Mouse (Mus musculus): ENCODE measurements around the gene Bricd5.

Bricd5 gene

DNA sequence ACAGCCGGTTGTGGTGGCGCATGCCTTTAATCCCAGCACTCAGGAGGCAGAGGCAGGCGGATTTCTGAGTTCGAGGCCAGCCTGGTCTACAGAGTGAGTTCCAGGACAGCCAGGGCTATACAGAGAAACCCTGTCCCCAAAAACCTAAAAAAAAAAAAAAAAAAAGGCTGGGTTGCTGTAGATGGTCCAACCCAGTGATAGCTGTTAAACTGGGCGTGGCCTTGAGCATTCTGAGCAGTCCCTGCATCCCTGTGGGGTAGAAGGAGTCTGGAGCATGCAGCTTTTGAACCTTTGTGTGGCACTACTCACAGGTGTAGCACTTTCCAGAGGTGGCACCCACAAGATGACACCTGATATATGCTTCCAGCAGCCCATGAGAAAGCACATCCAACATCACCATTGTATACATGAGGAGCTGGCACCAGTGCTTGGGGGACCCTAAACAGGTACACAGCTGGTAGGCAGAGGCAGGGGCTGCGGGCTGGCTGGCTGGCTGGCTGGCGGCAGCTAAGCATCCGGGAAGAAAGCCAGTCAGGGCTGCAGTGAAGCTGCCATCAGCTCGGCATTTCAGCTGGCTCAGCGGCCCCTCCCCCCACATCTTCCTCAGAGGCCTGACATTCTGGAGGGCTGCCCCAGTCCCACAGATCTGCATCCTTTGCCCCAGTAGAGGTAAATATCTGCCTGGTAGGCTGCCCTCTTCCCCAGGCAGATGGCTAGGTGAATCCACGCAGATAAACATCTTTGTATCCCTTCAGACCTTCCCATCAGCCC, 11.6 kb downstream of the Bricd5 start:
- no peak for DNase-seq

DNA sequence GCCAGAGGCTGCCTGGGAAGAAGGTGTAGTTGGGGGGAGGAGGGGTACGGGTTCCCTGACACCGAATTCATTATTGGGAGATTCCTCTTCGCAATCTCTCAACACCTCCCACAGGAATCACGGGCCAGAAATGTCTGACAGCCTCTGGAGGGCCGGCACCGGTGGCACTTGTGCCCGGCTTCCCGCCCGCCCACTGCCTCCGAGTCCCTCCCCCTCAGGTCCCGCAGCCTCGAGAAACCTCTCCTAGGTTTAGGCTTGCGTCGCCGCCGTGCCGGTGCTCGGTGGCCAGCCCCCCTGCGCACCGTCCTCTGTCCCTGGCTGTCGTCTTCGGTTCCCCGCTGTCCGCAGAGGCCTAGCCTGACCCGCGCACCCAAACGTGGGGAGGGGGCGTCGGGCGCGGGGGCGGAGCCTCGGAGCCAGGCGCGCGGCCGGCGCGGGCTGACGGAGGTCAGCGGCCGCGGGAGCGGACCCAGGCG, 14.5 kb downstream of the Bricd5 start, which contains the start of gene Caskin1:
Caskin1 (plus strand) TSS at position 416 of the 476 bp plus-strand sequence.
- DNase-seq: peak; percentile 80

DNA sequence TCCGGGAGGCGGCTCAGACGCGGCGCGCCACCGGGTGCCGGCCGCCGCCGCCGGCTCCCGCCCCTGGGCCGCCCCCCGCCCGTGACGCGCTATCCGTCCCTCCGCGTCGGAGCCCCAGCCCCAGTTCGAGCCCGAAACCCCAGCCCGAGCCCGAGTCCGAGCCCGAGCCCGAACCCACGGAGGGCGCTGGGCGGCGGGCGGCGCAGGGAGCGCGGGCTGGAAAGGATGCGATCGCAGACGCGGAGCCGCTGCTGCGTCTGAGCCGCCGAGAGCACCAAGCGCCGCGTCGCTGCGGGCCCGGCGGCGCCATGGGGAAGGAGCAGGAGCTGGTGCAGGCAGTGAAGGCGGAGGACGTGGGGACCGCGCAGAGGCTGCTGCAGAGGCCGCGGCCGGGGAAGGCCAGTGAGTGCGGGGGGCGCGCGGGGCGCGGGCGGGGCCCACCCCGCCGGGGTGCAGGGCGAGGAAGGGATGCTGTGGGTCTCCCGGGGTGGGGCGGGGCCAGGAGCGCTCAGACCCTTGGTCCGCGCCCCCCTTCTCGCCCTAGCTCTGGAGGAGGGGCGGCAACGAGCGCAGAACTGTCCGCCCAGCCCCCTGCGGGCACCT, 15.1 kb downstream of the Bricd5 start:
- peak; percentile 76 for DNase-seq

DNA sequence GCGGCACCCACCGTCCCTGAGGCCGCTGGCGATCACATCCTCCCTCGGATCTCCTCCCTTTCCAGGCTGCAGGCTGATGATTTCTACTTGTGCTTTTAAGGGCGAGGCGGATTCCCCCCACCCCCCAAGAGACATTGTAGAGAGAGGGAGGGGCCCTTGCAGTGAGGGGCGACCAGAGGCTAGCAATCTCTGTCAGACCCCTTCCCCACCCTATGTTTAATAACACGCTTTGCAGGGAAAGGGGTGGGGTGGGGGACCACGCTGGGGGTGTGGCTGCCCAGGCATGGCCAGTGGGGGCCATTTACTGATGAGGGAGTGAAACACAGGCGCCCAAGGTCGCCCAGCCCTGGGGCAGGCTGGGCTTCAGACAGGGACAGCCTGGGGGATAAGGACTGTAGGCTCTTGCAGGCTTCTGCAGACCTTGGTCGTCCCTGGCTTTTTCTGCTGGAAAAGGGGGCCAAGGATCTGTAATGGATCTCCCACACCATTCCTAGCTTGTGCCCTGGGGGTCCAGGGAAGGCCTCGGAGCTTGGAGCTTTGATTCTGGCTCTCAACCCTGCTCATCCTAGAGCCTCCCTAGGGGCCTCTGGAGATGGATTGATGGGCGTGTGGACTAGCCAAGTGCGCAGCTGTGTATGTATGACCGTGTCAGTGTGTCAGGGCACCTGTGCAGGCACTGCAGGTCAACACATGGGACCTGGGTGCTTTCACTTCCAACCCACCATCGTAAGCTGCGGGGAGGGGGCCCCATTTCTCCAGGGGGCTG, 15.8 kb downstream of the Bricd5 start:
- DNase-seq: no peak

DNA sequence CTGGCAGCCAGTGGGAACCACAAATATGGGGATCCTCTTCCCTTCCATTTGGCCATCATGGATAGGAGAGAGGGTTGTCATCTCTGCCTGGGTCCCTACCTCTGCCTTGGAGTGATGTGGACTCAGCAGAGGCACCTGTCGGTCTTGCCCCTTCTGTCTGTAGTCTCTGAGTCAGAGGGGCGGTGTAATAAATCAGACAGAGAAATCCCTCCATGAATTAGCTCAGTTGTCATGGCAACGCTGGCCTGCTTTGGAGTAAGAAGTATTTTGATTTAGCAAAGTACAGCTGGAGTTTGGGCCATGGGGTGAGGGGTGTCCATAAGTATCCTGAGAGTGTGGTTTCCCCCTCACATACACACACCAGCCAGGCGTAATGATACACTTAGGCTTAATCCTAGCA, 16.7 kb downstream of the Bricd5 start:
- DNase-seq: no peak

DNA sequence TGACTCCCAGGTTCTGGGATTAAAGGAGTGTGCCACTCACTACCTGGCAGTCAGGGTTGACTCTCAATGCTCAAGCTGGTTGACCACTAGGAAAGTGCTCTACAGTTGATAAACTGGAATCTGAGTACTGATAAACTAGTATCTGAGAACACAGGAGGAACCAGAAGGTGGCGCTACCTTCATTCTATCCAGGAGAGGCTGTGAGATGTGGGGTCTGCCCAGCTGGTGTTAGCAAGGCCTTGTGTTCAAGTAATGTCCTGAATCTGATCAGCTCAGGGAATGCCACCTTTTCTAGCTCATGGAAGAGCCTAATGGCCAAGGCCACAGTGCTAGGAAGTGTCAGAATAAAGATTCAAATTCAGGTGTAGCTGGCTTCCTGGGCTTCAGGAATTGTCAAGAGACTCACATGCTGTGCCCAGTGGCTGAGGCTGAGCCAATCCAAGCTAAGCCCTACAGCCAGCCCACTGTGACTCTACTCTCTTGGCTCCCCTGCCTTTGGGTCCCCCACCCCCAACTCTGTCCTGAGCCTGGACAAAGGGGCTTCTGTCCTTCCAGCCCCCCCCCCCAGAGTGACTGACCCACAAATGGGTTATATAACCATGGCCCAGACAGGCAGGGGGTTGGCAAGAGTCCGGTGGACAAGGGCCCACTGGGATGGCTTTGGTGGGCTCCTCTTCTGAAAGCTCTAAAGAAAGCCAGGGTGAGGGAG, 21.1 kb downstream of the Bricd5 start:
- peak; percentile 60 for DNase-seq

DNA sequence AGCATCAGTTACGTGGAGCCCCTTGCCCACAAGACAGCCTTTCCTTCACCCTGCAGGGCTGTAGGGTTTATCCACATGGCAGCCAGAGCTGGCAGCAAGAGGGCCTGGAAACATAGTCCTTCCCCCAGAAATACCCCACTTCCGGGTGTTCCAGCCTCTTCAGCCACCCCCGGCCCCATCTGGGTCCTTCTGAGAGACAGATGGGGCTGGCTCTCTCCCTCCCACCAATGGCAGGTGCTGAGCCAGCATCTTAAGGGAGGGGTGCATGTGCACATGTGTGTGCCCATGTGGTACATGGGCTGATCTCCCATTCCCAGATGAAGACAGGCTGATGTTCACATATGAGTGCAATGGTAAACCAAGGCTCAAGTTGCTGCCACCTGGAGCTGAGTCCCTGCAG, 21.8 kb downstream of the Bricd5 start:
- peak; percentile 23 for DNase-seq

DNA sequence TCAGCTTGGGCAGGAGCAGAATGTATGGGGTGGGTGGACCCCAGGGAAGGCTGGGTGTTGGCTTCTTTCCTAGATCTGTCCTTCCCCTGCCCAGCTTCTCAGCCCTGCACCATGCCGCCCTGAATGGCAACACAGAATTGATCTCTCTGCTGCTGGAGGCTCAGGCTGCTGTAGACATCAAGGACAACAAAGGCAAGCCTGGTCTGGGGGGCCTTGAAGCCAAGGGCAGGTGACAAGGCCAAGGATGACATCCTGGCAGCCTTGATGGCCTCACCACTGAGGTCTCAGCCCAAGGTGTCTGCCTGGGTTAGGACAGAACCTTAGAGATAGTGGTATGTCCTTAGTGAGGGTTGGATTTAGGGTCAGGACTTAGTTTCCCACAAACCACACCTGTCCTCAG, 22.3 kb downstream of the Bricd5 start:
- peak; percentile 15 for DNase-seq

DNA sequence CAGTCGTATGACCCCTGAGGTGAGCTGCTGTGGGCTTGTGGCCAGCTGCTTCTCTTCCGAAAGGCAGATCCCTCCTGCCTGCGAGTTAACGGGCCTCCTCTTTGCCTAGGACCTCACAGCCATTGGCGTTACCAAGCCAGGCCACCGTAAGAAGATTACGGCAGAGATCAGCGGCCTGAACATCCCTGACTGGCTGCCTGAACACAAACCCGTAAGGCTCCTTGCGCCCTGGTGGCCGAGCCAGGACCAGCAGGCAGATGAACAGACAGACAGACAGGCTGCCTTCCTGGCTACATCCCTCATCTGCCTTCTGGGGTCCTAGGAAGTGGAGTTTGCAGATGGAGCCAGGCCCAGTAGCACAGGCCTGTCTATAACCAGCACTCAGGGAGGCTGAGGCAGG, 28.5 kb downstream of the Bricd5 start:
- DNase-seq: no peak

DNA sequence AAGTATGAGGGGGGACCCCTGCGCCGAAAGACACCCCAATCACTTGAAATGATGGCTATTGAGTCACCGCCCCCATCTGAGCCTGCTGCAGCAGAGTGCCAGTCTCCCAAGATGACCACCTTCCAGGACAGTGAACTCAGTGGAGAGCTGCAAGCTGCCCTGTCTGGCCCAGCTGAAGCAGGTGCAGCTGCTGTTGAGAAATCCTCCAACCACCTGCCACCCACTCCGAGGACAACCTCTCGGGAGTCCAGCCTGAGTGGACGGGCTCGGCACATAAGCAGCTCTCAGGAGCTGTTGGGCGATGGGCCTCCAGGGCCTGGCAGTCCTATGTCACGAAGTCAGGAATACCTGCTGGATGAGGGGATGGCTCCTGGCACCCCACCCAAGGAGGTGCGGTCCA, 30.4 kb downstream of the Bricd5 start:
- no peak for DNase-seq

DNA sequence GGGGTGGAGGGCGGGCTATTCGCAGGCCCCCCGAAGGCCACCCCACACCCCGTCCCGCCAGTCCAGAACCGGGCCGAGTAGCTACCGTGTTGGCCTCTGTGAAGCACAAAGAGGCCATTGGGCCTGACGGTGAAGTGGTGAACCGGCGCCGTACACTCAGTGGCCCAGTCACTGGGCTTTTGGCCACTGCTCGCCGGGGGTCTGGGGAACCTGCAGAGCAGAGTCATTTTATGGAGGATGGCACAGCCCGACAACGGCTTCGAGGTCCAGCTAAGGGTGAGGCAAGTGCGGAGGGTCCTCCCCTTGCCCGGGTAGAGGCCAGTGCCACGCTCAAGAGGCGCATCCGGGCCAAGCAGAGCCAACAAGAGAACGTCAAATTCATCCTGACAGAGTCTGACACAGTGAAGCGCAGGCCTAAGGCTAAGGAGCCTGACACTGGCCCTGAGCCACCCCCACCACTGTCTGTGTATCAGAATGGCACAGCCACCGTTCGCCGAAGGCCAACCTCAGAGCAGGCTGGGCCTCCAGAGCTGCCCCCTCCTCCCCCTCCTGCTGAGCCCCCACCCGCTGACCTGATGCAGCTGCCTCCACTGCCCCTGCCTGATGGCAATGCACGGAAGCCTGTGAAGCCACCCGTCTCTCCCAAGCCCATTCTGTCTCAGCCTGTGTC, 31.7 kb downstream of the Bricd5 start:
- DNase-seq: no peak

DNA sequence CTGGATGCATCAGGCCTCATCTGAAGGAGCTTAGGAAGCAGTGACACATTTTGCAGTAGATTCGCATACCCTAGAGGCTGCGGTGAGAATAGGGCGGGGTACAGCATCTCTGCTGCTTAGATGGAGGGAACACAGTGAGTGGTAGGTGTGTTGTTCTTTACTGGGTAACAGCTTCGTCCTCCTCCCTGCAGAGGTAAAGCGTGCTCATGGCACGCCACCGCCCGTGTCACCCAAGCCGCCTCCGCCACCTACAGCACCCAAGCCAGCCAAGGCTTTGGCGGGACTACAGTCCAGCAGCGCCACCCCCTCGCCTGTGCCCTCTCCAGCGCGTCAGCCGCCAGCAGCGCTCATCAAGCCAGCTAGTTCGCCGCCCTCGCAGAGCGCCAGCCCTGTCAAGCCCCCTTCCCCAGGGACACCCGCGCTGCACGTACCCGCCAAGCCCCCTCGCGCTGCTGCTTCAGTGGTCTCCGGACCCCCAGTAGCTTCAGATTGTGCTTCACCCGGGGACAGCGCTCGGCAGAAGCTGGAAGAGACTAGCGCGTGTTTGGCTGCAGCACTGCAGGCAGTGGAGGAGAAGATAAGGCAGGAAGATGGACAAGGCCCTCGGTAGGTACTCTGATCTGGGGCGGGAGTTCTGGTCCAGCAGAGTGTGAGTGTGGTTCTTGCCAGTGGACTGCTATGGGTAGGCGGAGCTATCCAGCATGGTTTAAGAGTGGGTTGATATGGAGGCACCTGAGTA, 32.8 kb downstream of the Bricd5 start:
- DNase-seq: peak; percentile 69

DNA sequence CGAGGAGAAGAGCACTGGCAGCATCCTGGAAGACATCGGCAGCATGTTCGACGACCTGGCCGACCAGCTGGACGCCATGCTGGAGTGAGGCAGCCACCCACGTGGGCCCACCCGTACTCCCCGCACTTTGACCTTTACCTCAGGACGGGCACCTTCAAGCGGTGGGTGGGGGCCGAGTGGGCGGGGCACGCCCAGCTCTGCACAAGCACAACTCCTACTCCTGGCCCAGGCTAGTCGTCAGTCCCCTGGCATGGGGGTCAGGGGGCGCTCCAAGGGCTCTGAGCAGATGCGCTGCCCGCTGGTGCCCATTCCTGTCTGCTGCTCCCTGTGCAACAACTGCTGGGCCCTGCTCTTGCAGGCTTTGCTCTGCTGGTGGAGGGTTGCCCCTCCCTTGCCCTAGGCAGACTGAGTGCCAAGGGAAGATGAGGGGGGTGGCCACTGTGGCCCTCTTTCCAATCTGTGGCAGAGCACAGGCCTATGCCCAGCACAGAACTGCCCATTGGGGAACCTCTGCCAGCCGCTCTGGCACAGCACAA, 33.5 kb downstream of the Bricd5 start:
- DNase-seq: no peak

DNA sequence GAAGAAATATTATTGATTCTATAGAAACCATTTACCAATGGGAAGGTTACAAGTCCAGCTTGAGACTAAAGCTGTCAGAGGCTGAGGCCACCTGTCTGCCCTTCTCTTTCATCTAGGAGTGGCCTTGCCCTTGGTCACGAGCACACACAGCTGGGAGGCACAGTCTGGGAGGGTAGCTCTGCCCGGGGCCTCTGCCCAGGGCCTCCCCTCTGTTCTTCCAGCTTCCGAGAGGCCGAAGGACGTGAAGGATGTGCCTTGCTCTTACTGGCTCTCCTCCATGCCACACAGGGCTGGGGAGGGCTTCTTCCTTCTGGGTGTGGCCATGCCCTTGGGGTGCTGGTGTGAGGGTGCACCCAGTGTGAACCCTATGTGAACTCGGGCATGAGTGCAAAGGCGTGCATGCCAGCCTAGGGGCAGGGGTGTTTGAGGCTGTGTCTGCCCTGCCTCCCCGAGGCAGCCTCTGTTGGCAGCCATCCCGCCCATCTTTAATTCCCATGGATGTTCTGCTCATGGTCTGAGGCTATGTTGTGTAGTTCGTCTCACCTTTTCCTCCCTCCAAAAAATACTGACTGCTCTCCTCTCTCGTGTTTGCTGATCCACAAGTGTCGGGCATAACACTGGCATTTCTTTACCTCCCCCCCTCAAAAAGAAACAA, 34.2 kb downstream of the Bricd5 start:
- DNase-seq: no peak

DNA sequence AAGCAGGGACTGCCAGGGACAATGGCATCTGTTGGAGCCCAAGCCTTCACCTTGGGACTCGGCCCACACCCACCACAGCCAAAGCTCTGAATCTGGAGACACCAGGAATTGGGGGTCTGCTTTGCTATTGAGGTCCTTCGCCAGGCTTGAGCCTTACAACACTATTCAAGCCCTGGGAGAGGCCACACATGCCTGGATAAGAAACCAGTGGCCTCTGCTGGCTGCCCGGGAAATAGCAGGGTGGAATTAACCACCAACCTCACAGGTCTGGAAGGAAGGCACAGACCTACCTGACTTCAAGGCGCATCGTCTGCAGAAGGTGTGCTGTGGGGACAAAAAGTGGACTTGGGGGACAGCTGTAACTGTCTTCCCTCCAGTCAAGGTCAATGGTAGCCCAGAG, 39.9 kb downstream of the Bricd5 start:
- peak; percentile 63 for DNase-seq

DNA sequence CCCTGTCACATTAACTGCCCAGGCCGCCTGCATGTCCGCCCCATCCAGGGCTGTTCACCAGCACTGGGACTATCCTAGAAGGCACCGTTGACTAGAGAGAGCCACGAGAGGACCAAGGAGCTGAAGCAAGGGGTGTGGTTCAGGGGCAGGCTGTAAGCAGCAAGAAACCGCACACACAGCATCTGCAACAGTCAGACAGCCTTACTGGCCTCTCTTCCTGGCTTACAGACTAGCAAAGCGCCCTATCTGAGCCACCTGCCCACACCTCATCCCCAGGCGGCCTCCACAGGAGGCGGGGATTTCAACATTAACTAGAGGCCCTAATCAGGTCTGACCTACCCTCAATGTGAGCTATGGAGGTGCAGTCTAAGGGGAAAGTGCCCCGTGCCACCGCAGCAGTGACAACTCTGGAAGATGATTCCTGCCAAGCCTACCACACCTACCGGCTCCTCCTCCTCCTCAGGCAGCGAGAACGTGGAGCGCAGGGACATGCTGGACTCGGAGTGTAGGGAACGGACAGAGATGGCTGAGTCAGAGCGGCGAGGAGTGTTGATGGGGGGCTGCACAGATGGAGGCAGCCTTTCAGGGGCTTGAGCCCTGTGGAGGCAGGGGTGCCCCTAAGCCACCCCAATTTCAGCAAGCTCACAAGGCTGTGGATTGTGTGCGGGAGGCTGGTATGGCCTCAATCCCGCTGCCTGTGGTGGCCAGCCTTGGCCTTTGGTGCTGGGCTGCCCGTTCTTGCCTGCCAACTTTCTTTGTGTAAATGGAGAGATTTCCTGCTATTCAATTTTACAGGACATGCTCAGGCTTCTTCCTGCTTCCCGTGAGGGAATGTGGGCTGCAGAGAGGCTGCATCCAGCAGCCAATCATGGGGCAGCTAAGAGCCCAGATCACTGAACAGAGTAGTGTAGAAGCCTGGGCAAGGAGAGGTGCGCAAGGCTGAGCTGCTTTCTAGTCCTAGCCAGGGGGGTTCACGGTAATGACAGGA, 40.9 kb downstream of the Bricd5 start:
- DNase-seq: no peak

DNA sequence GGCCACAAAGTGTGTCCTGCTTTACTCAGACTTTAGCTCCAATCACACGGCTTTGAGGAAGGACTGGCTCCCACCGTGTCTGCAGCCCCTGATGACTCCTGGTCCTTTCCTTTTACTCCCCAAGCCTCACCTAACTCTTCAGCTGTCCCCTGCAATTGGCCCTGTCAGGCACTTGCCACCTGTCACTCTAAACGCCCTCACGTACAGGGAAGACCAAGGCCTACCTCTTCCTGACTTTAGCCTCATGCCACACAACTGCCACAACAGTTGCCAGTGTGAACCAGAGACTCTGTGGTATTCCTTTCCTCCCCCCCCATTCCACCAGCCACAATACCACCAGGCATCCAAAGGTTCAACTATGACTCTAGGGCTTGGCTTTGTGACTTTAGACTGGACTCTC, 46.8 kb downstream of the Bricd5 start:
- DNase-seq: no peak

DNA sequence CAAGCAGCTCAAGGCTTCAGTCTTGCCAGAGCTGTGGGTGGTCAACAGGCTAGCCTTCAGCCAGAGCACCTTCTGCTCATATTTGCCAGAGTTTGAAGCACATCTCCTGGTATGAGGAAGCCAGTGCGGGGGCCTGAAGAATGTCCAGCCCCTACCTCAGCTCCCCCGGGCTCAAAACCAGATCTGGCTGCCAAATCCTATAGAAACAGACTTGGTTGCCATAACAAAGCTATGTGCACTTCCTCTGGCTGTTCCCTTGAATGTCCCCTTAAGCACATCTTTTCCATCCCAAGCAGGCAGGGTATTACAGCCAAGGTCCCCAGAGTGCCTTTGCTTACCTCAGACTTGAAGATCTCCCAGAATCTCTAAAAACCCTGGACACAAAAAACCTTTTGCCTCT, 51.0 kb downstream of the Bricd5 start:
- DNase-seq: no peak

All from cerebellum, adult 9-11 months (tissue).